Mouse (Mus musculus): ENCODE measurements around the gene Trim24.

- TF ChIP-seq CTCF (IDR thresholded peaks at IDR 0.05; ENCODE audit: low read depth, low read length) (no peak), POLR2A (IDR thresholded peaks at IDR 0.05; ENCODE audit: borderline replicate concordance, low read depth, low read length) (no peak)
Observed at GRCm38 (mm10) chr6:37833691-37834090, 36.9 kb upstream of the Trim24 start.

Data from bone marrow macrophage, adult 2 months (primary cell).